19 mouse cellular contexts compared by ENCODE assay signal in the genomic region with DNA sequence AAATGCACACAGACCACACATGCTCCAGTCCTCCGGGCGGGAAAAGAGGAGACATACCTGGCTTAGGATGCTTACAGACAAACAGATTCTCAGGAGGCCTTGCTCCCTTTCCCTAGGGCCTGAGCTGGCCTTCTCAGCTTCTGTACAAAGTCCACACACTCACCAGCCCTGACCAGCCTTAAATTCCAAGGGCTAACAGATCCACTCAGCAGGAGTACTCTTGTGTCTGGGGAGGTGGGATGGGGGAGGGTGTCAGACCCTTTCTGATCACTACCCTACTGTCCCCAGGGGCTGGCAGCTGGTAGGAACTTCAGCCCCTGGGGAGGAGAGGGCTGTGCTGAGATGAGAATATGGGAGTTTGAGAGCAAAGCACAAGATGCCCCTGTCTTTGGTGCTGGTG. TPM values are rescaled to one million over a fixed set of nuclear protein-coding genes. Genes with fewer than 3 reads are reported as not detected.
DNase-seq lines count a peak whose midpoint lies in the region; ATAC-seq and TF ChIP-seq lines count a peak whose summit lies in the region.
"Had no signal": no experiment of that assay in that cellular context is flagged by ENCODE, and none has a peak within 500 bp of the region (broad histone marks: within the 10 kb centered on the region; RNA-seq: fewer than 3 reads in every experiment).

No protein-coding gene starts in this region.

- H3K36me3 ChIP-seq in embryonic facial prominence, embryonic 12.5 days, result no peaks in the 10 kb centered on the region
- no peaks in the 10 kb centered on the region for H3K36me3 ChIP-seq in embryonic facial prominence, embryonic 10.5 days (replicated peaks)
- H3K36me3 ChIP-seq in ES-E14 (ENCODE audit: control insufficient read depth, insufficient read depth, low read length, poor library complexity, severe bottlenecking), result no peaks in the 10 kb centered on the region
- no peaks in the 10 kb centered on the region for H3K36me3 ChIP-seq in small intestine, adult 2 months (ENCODE audit: control insufficient read depth, insufficient read depth, low read length)
- H3K36me3 ChIP-seq: limb, embryonic 10.5 days; liver, embryonic 12.5 days; midbrain, embryonic 12.5 days had no signal

- no peak overlapping the region for H3K4me2 ChIP-seq in embryonic facial prominence, embryonic 12.5 days (replicated peaks)
- H3K4me2 ChIP-seq: liver, embryonic 12.5 days; midbrain, embryonic 12.5 days had no signal

- no peak overlapping the region for H3K4me3 ChIP-seq in embryonic facial prominence, embryonic 12.5 days
- no peak overlapping the region for H3K4me3 ChIP-seq in embryonic facial prominence, embryonic 10.5 days
- no peak overlapping the region; a peak in 1 of 4 replicates for H3K4me3 ChIP-seq in ES-E14 (ENCODE audit: insufficient read depth in 1 of 2, low read depth in 1 of 2, low read length in 2 of 2, poor library complexity in 1 of 2, severe bottlenecking in 1 of 2)
- peak overlapping the region; percentile 46 for H3K4me3 ChIP-seq in small intestine, adult 2 months (ENCODE audit: low read depth, low read length)
- H3K4me3 ChIP-seq: limb, embryonic 10.5 days; liver, embryonic 12.5 days; midbrain, embryonic 12.5 days; myocyte had no signal

- TF ChIP-seq CTCF in small intestine, adult 2 months (IDR thresholded peaks at IDR 0.05; ENCODE audit: extremely low read depth, insufficient read length, insufficient replicate concordance, low read depth, low read length), result no peak

- no peaks in the 10 kb centered on the region for H3K9me3 ChIP-seq in embryonic facial prominence, embryonic 12.5 days
- no peaks in the 10 kb centered on the region for H3K9me3 ChIP-seq in embryonic facial prominence, embryonic 10.5 days
- H3K9me3 ChIP-seq in ES-E14 (ENCODE audit: control insufficient read depth, insufficient read depth, low read depth, low read length), result no peaks in the 10 kb centered on the region
- H3K9me3 ChIP-seq: limb, embryonic 10.5 days; liver, embryonic 12.5 days; midbrain, embryonic 12.5 days had no signal

- ATAC-seq in embryonic facial prominence, embryonic 12.5 days (ENCODE audit: insufficient number of reproducible peaks, insufficient read depth, low FRiP score, low TSS enrichment), result no peak
- ATAC-seq in granulocyte monocyte progenitor cell, adult 5-6 weeks (replicated peaks; ENCODE audit: poor library complexity, severe bottlenecking), result no peak
- ATAC-seq: forebrain, embryonic 16.5 days; inflammation-experienced regulatory T-cells, adult 6 months; liver, embryonic 12.5 days; Patski had no signal

- TF ChIP-seq POLR2A in small intestine, adult 2 months (IDR thresholded peaks at IDR 0.05; ENCODE audit: low read depth, low read length), result no peak

- 76% methylated on average over 2 of the region's 2 CpGs for WGBS in embryonic facial prominence, embryonic 12.5 days
- WGBS in embryonic facial prominence, embryonic 10.5 days, result 85% methylated on average over 2 of the region's 2 CpGs
- WGBS in small intestine, adult 2 months, result 61% methylated on average over 2 of the region's 2 CpGs

- H3K27ac ChIP-seq in embryonic facial prominence, embryonic 12.5 days, result no peak overlapping the region
- no peak overlapping the region for H3K27ac ChIP-seq in embryonic facial prominence, embryonic 10.5 days (replicated peaks)
- 0 out of 2 replicates have a peak overlapping the region, but pooled peaks have one; percentile 56 for H3K27ac ChIP-seq in ES-E14 (ENCODE audit: insufficient read depth, low read depth, low read length, poor library complexity, severe bottlenecking)
- peak overlapping the region; percentile 46; the same call in 1 of the 2 replicates for H3K27ac ChIP-seq in small intestine, adult 2 months (ENCODE audit: insufficient read depth, low read depth, low read length)
- H3K27ac ChIP-seq: limb, embryonic 10.5 days; liver, embryonic 12.5 days; macrophage; midbrain, embryonic 12.5 days had no signal

- H3K4me1 ChIP-seq in embryonic facial prominence, embryonic 12.5 days, result peaks cover 8% of the 10 kb centered on the region
- peaks cover 26% of the 10 kb centered on the region for H3K4me1 ChIP-seq in embryonic facial prominence, embryonic 10.5 days
- H3K4me1 ChIP-seq in ES-E14 (ENCODE audit: control insufficient read depth in 2 of 2, insufficient read depth in 2 of 2, low read length in 2 of 2, poor library complexity in 1 of 2), result peaks cover 3 to 37% of the 10 kb centered on the region in 2 experiments; a peak in 3 of 4 replicates
- peaks cover 46% of the 10 kb centered on the region for H3K4me1 ChIP-seq in small intestine, adult 2 months (ENCODE audit: control insufficient read depth, insufficient read depth, insufficient read length, low read length)
- H3K4me1 ChIP-seq: midbrain, embryonic 12.5 days had no signal

- H3K9ac ChIP-seq in embryonic facial prominence, embryonic 12.5 days, result 0 out of 2 replicates have a peak overlapping the region, but pooled peaks have one; percentile 10
- no peak overlapping the region; the same call in 1 of the 2 replicates for H3K9ac ChIP-seq in ES-E14 (ENCODE audit: insufficient read depth, low read depth, low read length, poor library complexity, severe bottlenecking)
- H3K9ac ChIP-seq: liver, embryonic 12.5 days; midbrain, embryonic 12.5 days had no signal

- in situ Hi-C loops in ES-E14 (cut with MboI; ENCODE audit: low sequenced_read_pairs in 2 of 2, unreplicated experiment in 2 of 2), result no loop called here

- peaks cover 28% of the 10 kb centered on the region for H3K27me3 ChIP-seq in embryonic facial prominence, embryonic 12.5 days
- peaks cover 31% of the 10 kb centered on the region for H3K27me3 ChIP-seq in embryonic facial prominence, embryonic 10.5 days (replicated peaks; ENCODE audit: low read depth, poor library complexity, severe bottlenecking)
- no peaks in the 10 kb centered on the region for H3K27me3 ChIP-seq in small intestine, adult 2 months (ENCODE audit: control insufficient read depth, insufficient read depth, low read length)
- H3K27me3 ChIP-seq: Patski had no signal

- no peak for DNase-seq in embryonic facial prominence, embryonic 10.5 days (ENCODE audit: low spot score)
- DNase-seq in ES-E14 (ENCODE audit: low read depth, low spot score), result no peak
- peak; percentile 81 for DNase-seq in kidney, adult 9 months
- no peak for DNase-seq in layer of hippocampus, adult 8-10 months (ENCODE audit: low spot score in 2 of 2)
- no peak for DNase-seq in Muller cell, postnatal 12 days (ENCODE audit: inconsistent ontology term)
- DNase-seq: cerebellum, postnatal 14 days; layer of hippocampus, postnatal 36 days had no signal

TF ChIP-seq in ES-E14, 5 proteins besides CTCF, POLR2A, EP300 and RAD21:
- TF ChIP-seq ZNF384 (IDR thresholded peaks at IDR 0.05; ENCODE audit: low read depth, low read length), result no peak
- TF ChIP-seq ZC3H11A (IDR thresholded peaks at IDR 0.05; ENCODE audit: borderline replicate concordance, low read depth, low read length), result no peak
- TF ChIP-seq HCFC1 (IDR thresholded peaks at IDR 0.05; ENCODE audit: borderline replicate concordance, insufficient read depth, low read length), result no peak
- no peak for TF ChIP-seq MAFK (IDR thresholded peaks at IDR 0.05; ENCODE audit: insufficient read depth, low read depth, low read length)
- no peak for TF ChIP-seq CHD2 (IDR thresholded peaks at IDR 0.05; ENCODE audit: low read depth, low read length)

RNA-seq across cellular contexts. Expression of a gene that starts 0.8 kb away (rescaled TPM):
- 5.4 and 6.6 TPM in 2 replicates for polyA plus RNA-seq in embryonic facial prominence, embryonic 12.5 days (2016; fragmentation: Nextera tagmentation; extraction: Ambion mirVana)
- 3.7 and 4.3 TPM in 2 replicates for polyA plus RNA-seq in embryonic facial prominence, embryonic 10.5 days (2016; fragmentation: Nextera tagmentation; extraction: Ambion mirVana)
- total RNA-seq in ES-E14 (2012; rRNA removed), result 5.1 and 5.9 TPM in 2 replicates
- 5.5 and 7.7 TPM in 2 replicates for polyA plus RNA-seq in small intestine, adult 2 months (2012; rRNA removed)
- 1 to 10 TPM; 1.9 to 3.8 (median 3.1) TPM for total RNA-seq in layer of hippocampus, adult 8-10 months (2022)
- total RNA-seq in granulocyte monocyte progenitor cell, adult 5-6 weeks (2014; fragmentation: Nextera tagmentation), result 3.9 and 26.5 TPM in 2 replicates
- 3.9 and 5.1 TPM in 2 replicates for total RNA-seq in granulocyte monocyte progenitor cell, adult 5-6 weeks (2017)

RNA-seq across cellular contexts. Expression of a gene that starts 18.7 kb away (rescaled TPM):
- polyA plus RNA-seq in embryonic facial prominence, embryonic 12.5 days (2016; fragmentation: Nextera tagmentation; extraction: Ambion mirVana), result 0.37 and 0.85 TPM in 2 replicates
- 0.38 and 0.51 TPM in 2 replicates for polyA plus RNA-seq in embryonic facial prominence, embryonic 10.5 days (2016; fragmentation: Nextera tagmentation; extraction: Ambion mirVana)
- 0.95 and 1.6 TPM in 2 replicates for total RNA-seq in ES-E14 (2012; rRNA removed)
- polyA plus RNA-seq in small intestine, adult 2 months (2012; rRNA removed), result 6.8 and 9.1 TPM in 2 replicates
- 100 to 1,000 TPM; 114 to 158 (median 135) TPM for total RNA-seq in layer of hippocampus, adult 8-10 months (2022)
- 1.6 TPM in 1 of 2 replicates, not detected in the other for total RNA-seq in granulocyte monocyte progenitor cell, adult 5-6 weeks (2014; fragmentation: Nextera tagmentation)
- 0.22 TPM in 1 of 2 replicates, not detected in the other for total RNA-seq in granulocyte monocyte progenitor cell, adult 5-6 weeks (2017)

RNA-seq across cellular contexts. Expression of a gene that starts 59.4 kb away (rescaled TPM):
- 4.0 and 5.7 TPM in 2 replicates for polyA plus RNA-seq in embryonic facial prominence, embryonic 12.5 days (2016; fragmentation: Nextera tagmentation; extraction: Ambion mirVana)
- polyA plus RNA-seq in embryonic facial prominence, embryonic 10.5 days (2016; fragmentation: Nextera tagmentation; extraction: Ambion mirVana), result 4.2 and 5.4 TPM in 2 replicates
- total RNA-seq in ES-E14 (2012; rRNA removed), result 0.16 and 0.71 TPM in 2 replicates
- polyA plus RNA-seq in small intestine, adult 2 months (2012; rRNA removed), result 63.6 and 72.1 TPM in 2 replicates
- total RNA-seq in layer of hippocampus, adult 8-10 months (2022), result 10 to 100 TPM in 1 of 4 experiments, 1 to 10 TPM in 3; 4.8 to 11.1 (median 8.9) TPM
- total RNA-seq in granulocyte monocyte progenitor cell, adult 5-6 weeks (2014; fragmentation: Nextera tagmentation), result not detected in 2 replicates
- total RNA-seq in granulocyte monocyte progenitor cell, adult 5-6 weeks (2017), result not detected in 2 replicates
- total RNA-seq: hematopoietic stem cell, adult 5-6 weeks had no signal
- polyA plus RNA-seq: inflammation-experienced regulatory T-cells, adult 6 months had no signal

Comparison
In these comparisons a context has a peak if more than half of its experiments do, and no peak if none do; other contexts are left out.
1. H3K27ac ChIP-seq: peak in ES-E14 (single experiment) and small intestine, adult 2 months (single experiment); none in embryonic facial prominence, embryonic 12.5 days (single experiment) and embryonic facial prominence, embryonic 10.5 days (single experiment).
2. RNA of a gene that starts 18.7 kb away (total RNA-seq): 114 to 158 TPM in layer of hippocampus, adult 8-10 months; 0.22 to 1.6 TPM in granulocyte monocyte progenitor cell, adult 5-6 weeks and 0.95 to 1.6 TPM in ES-E14; every median in the first group is over 10 times any median in the second.